Mouse (Mus musculus) layer of hippocampus, adult 2 months (tissue): ENCODE data around the gene Fam129a. TPM values are rescaled to one million over a fixed set of nuclear protein-coding genes. Genes with fewer than 3 reads are reported as not detected.

Experiments
- DNase-seq, 2 experiments: peaks; one replicate each; pipeline ENCODE4 v3.0.0; 2022; ENCODE audit warnings: low spot score in 2 of 2
- H3K27ac ChIP-seq: fragments of 200-600 bp; 2 replicates; pipeline ENCODE4 v1.8.1; 2022
- H3K4me3 ChIP-seq: fragments of 200-600 bp; 2 replicates; pipeline ENCODE4 v1.8.1; 2022; ENCODE audit warnings: mild to moderate bottlenecking
- CTCF ChIP-seq: fragments of 200-600 bp; conservative IDR thresholded peaks from 2 replicates; pipeline ENCODE4 v1.8.1; 2022; ENCODE audit warnings: antibody characterized with exemption, mild to moderate bottlenecking, moderate library complexity
- total RNA-seq, 2 experiments: library from RNA; stranded (reverse); gene quantifications; 2 replicates each; pipeline ENCODE4 v1.2.3; 2021

Fam129a gene
- total RNA-seq, 2 experiments from 2014 or later, result 1.4 to 1.7 TPM

DNA sequence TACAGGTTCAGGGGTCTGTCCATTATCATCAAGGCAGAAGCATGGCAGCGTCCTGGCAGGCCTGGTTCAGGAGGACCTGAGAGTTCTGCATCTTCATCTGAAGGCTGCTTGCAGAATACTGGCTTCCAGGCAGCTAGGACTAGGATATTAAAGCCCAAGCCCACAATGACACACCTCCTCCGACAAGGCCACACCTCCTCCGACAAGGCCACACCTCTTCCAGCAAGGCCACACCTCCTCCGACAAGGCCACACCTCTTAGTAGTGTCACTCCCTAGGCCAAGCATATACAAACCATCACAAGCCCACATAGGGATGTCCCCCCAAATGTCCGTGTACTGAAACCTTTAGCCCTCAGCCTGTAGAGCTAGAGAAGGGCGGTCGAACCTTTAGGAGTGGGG, 2.3 kb upstream of the Fam129a start:
- no peak for DNase-seq
- no peak overlapping the region for H3K4me3 ChIP-seq
- TF ChIP-seq CTCF, result no peak
- no peak overlapping the region for H3K27ac ChIP-seq

DNA sequence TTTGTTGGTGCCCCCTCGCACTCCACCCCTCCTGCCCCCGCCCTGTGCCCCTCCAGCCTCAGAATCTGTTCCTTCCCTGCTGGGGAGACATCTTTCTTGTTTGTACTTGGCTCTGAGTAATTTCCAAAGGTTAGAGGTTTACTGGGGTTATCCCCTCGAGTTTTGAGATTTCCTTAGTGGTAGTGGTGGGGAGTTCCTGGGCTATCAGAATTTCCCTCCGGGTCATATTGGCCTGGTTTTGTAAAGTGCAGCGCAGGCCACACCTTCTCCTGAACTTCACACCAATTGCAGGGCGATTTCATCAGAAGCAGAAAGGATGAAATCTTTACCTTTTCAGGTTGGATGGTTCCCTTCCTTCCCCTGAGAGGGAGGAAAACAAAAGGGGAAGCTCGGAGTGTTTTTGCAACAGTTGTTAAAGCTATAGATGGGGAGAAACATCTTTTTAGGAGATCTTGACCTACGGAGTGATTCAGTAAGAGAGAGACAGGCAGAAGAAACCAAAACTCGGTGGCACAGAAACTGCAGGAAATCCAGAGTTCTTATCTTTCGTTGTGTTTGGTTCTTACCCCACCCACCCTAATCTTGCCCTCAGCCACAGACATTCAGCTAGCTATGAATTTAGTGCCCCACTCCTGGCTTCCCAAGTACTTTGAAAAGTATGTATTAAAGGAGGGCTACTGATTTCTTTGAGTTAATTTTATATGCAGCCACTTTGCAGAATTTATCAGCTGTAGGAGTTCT, 1.0 kb downstream of the Fam129a start:
- no peak for DNase-seq
- Histone ChIP-seq H3K4me3 (peak overlapping the region; percentile 55), H3K27ac (no peak overlapping the region)
- no peak for TF ChIP-seq CTCF

DNA sequence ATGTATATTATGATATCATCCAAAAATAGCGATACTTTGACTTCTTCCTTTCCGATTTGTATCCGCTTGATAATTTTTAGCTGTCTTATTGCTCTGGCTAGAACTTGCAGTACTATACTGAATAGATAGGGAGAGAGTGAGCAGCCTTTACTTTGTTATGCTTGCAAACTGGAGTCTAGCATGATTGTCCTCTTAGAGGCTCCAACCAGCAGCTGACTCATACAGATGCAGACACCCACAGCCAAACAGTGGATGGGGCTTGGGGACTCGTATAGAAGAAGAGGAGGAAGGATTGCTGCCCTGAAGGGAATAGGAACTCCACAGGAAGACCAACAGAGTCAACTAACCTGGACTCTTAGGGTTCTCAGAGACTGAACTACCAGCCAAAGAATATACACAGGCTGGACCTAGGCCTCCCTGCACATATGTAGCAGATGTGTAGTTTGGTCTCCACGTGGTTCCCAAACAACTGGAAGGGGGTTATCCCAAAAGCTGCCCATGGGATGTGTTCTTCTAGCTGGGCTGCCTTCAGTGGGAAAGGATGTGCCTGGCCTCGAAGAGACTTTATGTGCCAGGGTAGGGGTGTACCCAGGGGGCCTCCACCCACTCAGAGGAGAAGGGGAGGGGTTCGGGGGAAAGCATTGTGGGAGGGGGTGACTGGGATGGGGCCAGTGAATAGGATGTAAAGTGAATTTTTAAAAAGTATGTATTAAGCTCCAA, 1.8 kb downstream of the Fam129a start:
- H3K4me3 ChIP-seq, result no peak overlapping the region
- no peak for DNase-seq
- no peak overlapping the region for H3K27ac ChIP-seq
- peak; percentile 33 for TF ChIP-seq CTCF

DNA sequence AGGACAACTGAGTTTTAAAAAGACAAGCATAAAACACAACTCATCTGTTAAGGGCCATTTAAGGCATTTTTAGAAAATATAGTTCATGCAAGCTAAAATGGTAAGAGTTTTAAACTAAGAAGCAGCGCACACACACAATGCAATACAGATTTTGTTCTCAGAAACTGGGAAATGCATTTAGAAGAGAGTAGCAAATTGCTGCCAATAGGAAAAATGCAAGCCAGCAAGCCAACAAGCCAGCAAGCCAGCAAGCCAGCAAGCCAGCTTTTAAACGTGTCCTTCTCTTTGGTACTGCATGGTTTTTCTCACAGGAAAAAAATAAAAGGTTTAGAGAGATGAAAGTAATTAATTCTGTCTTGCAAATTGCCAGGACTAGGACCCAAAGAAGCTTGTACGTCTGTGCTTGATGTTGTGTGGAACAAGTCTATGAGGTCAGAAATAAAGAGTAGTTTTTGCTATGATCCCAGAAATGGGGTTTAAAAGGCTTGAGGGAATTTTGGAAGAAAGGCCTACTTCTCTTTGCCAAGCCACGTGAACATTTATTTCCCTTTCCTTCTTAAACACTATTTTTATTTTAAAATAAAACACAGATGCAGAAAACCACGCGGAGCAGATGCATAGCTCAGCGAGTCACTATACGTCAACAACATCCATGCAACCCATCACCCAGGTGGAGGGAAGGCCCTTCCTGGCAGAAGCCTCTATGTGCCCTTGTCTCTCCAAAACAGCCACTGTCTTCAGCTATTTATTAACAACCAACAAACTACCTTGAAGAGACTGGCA, 9.4 kb downstream of the Fam129a start:
- peak; percentile 9 to 19 for DNase-seq
- TF ChIP-seq CTCF, result no peak
- Histone ChIP-seq H3K4me3 (no peak overlapping the region), H3K27ac (0 out of 2 replicates have a peak overlapping the region, but pooled peaks have one; percentile 18)

DNA sequence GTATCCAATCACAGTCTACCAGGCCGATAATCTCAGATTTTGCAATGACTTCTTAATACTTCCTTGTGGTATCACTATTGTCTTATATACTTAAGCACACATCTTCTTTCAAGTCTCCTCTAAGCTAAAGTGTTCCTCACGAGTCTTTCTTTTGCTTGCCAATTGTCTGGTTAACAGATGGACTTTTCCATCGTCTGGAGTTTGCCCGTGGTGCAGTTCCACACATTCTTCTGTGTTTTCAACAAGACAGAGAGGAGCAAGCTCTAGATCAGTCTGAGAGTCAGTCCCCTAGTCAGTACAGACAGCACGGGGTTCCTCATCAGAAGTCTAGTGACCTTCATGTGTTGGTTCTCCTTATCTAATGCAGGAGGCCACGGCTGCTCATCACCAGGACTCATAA, 10.5 kb downstream of the Fam129a start:
- DNase-seq, result peak in 1 of 2 experiments; percentile 4
- no peak overlapping the region for H3K27ac ChIP-seq
- TF ChIP-seq CTCF, result no peak
- H3K4me3 ChIP-seq, result no peak overlapping the region

DNA sequence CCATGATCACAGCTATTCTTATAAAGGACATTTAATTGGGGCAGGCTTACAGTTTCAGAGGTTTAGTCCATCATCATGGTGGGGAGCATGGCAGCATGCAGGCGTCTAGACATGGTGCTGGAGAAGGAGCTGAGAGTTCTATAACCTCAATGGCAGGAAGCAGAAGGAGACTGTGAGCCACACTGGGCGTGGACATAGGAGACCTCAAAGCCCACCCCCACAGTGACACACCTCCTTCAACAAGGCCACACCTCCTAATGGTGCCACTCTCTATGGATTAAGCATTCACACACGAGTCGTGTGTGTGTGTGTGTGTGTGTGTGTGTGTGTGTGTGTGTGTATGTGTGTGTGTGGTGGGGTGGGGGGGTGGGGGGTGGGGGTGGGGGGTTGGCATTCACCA, 11.0 kb downstream of the Fam129a start:
- no peak overlapping the region for H3K27ac ChIP-seq
- TF ChIP-seq CTCF, result no peak
- no peak overlapping the region for H3K4me3 ChIP-seq
- DNase-seq, result no peak

DNA sequence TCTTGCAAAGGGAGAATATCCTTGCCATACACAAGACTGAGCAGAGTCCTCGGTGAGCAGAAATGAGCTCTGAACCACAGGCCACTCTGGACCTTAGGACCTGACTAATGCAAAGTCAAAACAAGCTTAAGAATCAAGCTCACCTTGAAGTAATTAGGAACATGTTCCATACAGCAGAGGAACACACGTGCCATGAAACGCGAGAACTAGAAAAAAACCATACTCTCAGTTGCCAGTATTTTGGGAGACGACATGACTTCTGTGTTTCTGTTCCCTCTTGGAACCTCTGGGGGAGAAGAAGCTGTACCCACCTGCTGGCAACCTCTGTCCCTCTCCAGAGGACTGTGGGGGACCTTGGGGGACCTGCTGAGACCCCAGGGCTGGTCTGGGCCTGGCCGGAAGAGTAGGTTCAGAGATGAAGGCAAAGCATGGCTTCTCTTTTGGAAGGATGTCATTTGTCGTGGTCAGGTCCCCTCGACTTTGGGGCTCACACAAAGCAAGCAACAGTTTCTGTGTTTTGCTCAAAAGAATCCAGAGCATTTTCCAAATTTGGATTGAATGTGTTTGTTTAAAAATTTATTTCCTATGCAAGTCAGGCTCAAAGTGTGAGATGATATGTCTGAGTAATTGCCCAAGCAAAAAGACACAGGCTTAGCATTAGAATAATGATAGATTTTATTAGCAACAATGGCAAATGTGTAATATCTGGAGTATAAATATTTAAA, 12.6 kb downstream of the Fam129a start:
- Histone ChIP-seq H3K27ac (no peak overlapping the region), H3K4me3 (no peak overlapping the region)
- no peak for DNase-seq
- no peak for TF ChIP-seq CTCF

DNA sequence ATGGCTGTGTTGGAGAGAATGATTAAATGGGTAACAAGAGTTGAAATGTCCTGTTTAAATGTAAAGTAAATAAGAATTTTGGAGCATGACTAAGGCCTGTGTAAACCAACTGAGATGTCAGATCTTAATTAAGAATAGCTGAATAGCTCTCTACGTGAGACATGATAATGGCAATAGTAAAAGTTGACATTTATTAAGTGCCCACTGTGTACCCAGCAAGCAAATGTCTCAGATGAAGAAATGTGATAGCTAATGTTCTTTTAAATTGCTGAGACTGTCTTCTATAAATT, 13.1 kb downstream of the Fam129a start:
- no peak for TF ChIP-seq CTCF
- Histone ChIP-seq H3K27ac (no peak overlapping the region), H3K4me3 (no peak overlapping the region)
- no peak for DNase-seq

DNA sequence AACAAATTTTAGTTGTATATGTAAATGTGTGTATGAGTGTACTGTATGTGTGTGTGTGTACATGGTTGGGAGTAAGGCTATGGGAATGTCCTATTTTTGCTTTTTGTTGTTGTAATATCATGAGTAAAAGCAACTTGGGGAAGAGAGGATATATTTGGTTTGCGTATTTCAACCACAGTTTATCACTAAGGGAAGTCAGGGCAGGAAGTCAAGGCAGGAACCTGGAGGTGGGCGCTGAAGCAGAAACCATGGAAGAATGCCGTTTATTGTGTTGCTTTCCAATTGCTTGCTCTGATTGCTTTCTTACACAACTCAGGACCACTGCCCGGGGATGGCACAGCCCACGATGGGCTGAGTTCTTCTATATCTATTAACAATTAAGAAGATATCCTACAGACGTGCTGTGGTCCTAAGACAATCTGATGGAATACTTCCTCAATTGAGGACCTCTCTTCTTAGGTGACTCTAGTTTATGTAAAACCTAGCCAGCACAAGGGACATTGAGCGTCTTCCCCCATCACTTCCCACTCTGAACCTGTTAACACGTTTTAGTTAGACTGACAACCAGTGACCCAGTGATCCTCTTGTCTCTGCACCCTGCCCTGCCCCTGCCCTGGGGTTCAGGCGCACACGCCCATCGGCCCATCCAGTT, 13.7 kb downstream of the Fam129a start:
- Histone ChIP-seq H3K4me3 (no peak overlapping the region), H3K27ac (no peak overlapping the region)
- no peak for DNase-seq
- no peak for TF ChIP-seq CTCF

DNA sequence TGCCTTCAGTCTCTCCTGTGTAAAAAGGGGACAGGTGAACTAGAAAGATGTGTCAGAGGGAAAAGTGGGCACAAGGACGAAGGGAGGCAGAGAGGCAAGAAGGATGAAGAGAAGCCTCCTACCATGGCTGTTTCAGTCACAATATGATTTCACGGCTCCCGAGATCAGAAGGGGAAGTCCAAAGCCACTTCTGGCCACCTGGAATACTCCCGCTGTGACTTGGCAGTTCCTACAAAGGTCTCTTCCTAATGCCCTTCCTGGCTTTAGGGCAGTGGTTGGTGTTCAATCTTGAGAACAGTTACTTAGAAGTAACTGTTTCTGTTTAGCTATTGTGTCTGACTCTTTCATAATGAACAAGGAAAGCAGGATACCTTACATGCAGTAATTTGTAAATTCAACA, 14.7 kb downstream of the Fam129a start:
- no peak overlapping the region for H3K4me3 ChIP-seq
- no peak overlapping the region for H3K27ac ChIP-seq
- no peak for DNase-seq
- no peak for TF ChIP-seq CTCF

DNA sequence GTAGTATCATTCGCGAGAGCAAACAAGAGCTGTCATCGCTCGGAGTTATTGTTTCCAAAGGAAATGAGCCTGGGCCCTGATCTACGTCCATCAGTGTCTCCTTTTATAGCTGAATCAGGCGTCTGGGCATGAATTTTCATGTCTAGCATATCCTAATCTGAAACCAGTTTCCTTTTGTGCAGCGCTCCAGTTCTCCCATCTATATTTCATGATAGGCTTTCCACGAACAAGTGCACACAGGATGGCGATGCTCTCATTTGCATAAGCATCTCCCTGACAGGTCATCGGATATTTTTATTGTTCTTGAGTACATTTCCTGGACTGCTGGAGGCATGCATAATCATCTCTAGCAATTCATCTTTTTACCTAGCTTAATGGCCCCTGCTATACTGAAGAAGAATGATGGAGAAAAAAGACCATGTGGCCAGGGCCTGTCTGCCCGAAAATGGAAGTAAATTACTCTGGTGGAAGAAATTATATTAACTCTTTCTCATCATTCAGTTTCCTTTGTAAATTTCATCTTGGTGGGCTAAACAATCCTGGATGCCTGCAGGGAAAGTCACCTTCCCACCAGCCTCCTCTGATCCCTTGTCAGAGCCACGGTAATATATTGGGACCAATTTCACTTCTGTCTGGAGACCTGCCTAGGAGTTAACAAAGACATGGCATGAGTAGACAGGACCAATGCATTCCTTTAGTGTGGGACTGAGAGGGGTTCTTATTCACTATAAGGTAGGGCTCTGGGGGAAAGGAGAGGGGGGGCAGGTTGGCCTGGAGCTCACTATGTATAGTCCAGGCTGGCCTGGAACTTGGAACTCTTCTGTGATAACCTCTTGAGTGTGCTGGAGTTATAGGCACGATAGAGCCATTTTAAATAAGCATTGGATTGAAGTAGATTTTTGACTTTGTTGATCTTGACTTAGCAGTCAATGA, 21.4 kb downstream of the Fam129a start:
- no peak for DNase-seq
- no peak for TF ChIP-seq CTCF
- Histone ChIP-seq H3K4me3 (no peak overlapping the region), H3K27ac (no peak overlapping the region)

DNA sequence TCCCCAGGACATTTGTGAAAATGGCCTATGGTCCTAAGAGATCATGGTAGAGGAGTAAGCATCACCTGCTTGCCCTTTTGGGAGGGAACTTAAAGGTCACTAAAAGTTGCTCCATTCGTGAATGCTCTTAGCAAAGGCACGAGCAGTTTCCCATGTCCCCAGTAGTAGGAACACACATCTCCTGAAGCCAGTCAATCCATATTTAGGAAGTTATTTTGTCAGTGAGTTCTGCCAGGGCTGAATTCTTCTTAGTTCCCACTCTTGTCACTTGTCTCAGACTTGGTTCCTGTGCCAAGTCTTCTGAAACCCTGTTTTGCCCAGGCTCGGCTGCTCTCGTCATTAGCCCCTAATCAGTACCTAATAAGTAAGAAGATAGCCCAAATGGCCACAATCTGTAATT, 23.9 kb downstream of the Fam129a start:
- DNase-seq, result no peak
- TF ChIP-seq CTCF, result no peak
- no peak overlapping the region for H3K27ac ChIP-seq
- H3K4me3 ChIP-seq, result no peak overlapping the region
